ENCODE assay signal across 13 mouse cellular contexts in genomic region chr4:85486316-85486946, GRCm38 (mm10). TPM values are rescaled to one million over a fixed set of nuclear protein-coding genes. Genes with fewer than 3 reads are reported as not detected.
DNase-seq lines count a peak whose midpoint lies in the region; ATAC-seq and TF ChIP-seq lines count a peak whose summit lies in the region.
"Had no signal": no experiment of that assay in that cellular context is flagged by ENCODE, and none has a peak within 500 bp of the region (broad histone marks: within the 10 kb centered on the region; RNA-seq: fewer than 3 reads in every experiment).

No protein-coding gene starts in this region.

- peak; percentile 79 for ATAC-seq in neural tube, embryonic 13.5 days (ENCODE audit: low read depth)
- peak; percentile 59 for ATAC-seq in hindbrain, postnatal 0 days
- ATAC-seq in CD4-positive, CD25-positive, alpha-beta regulatory T cell, adult 4 months, result no peak

- 47% methylated on average over 10 of the region's 10 CpGs for WGBS in neural tube, embryonic 13.5 days
- WGBS in hindbrain, postnatal 0 days, result 20% methylated on average over 10 of the region's 10 CpGs

- H3K9ac ChIP-seq in neural tube, embryonic 13.5 days, result no peak overlapping the region
- no peak overlapping the region for H3K9ac ChIP-seq in hindbrain, postnatal 0 days (replicated peaks; ENCODE audit: low read length)

- H3K4me2 ChIP-seq in neural tube, embryonic 13.5 days, result no peak overlapping the region
- H3K4me2 ChIP-seq in hindbrain, postnatal 0 days (ENCODE audit: low read depth, low read length), result peak overlapping the region; percentile 30
- H3K4me2 ChIP-seq: liver, embryonic 11.5 days had no signal

- intact Hi-C loops in left cerebral cortex, postnatal 25 days (cut with DNase I), result loop anchor here (5.0 kb wide), 1 partner anchor 326 kb away; no protein-coding TSS in a partner anchor

- no peaks in the 10 kb centered on the region for H3K36me3 ChIP-seq in neural tube, embryonic 13.5 days
- H3K36me3 ChIP-seq in hindbrain, postnatal 0 days (ENCODE audit: insufficient read depth, low read length), result no peaks in the 10 kb centered on the region

- no peak overlapping the region for H3K27ac ChIP-seq in neural tube, embryonic 13.5 days (replicated peaks)
- no peak overlapping the region for H3K27ac ChIP-seq in hindbrain, postnatal 0 days

- DNase-seq in neural tube, embryonic 10.5 days (ENCODE audit: extremely low spot score, low spot score), result no peak
- DNase-seq in hindbrain, postnatal 0 days (ENCODE audit: low spot score), result peak; percentile 58
- DNase-seq in left cerebral cortex, postnatal 25 days (ENCODE audit: low spot score in 2 of 2), result peak; percentile 29 to 72
- DNase-seq in kidney, adult 11 months, result no peak
- DNase-seq in yolk sac, embryonic 10.5 days (ENCODE audit: low spot score), result no peak
- DNase-seq: gastrocnemius, postnatal 36 days; heart, postnatal 14 days; kidney, postnatal 14 days; lung, postnatal 4 days; retina, postnatal 1 day had no signal

- TF ChIP-seq CTCF in hindbrain, postnatal 0 days (IDR thresholded peaks at IDR 0.05; ENCODE audit: low read depth), result no peak

- no peaks in the 10 kb centered on the region for H3K9me3 ChIP-seq in neural tube, embryonic 13.5 days
- H3K9me3 ChIP-seq in hindbrain, postnatal 0 days (ENCODE audit: low read length), result no peaks in the 10 kb centered on the region

- peaks cover 12% of the 10 kb centered on the region for H3K4me1 ChIP-seq in neural tube, embryonic 13.5 days (replicated peaks)
- H3K4me1 ChIP-seq in hindbrain, postnatal 0 days (ENCODE audit: insufficient read depth, low read length), result 0 out of 2 replicates have a peak, but pooled peaks cover 5% of the 10 kb centered on the region

- no peak overlapping the region for H3K4me3 ChIP-seq in neural tube, embryonic 13.5 days
- H3K4me3 ChIP-seq in hindbrain, postnatal 0 days (ENCODE audit: low read length), result no peak overlapping the region

- no peaks in the 10 kb centered on the region; the same call in 1 of the 2 replicates for H3K27me3 ChIP-seq in neural tube, embryonic 13.5 days
- H3K27me3 ChIP-seq in hindbrain, postnatal 0 days (ENCODE audit: insufficient read depth, low read length), result no peaks in the 10 kb centered on the region

RNA-seq across cellular contexts. Expression of gene Adamtsl1, which starts 27.5 kb away (rescaled TPM):
- 16.8 and 16.9 TPM in 2 replicates for polyA plus RNA-seq in neural tube, embryonic 13.5 days (2015; fragmentation: Nextera tagmentation; extraction: Ambion mirVana)
- 12.1 and 13.4 TPM in 2 replicates for total RNA-seq in hindbrain, postnatal 0 days (2014; rRNA removed)
- polyA plus RNA-seq in hindbrain, postnatal 0 days (2015; fragmentation: Nextera tagmentation; extraction: Ambion mirVana), result 7.0 and 8.0 TPM in 2 replicates
- 1 to 10 TPM; 3.8 to 5.0 TPM for total RNA-seq in left cerebral cortex, postnatal 25 days (2021)
- not detected for polyA plus RNA-seq in CD4-positive, CD25-positive, alpha-beta regulatory T cell, adult 4 months (2017; shearing (Covaris generic))

Comparison
In these comparisons a context has a peak if more than half of its experiments do, and no peak if none do; other contexts are left out.
1. DNase-seq: peak in hindbrain, postnatal 0 days (single experiment) and left cerebral cortex, postnatal 25 days (2 of 2); none in neural tube, embryonic 10.5 days (single experiment), kidney, adult 11 months (single experiment) and yolk sac, embryonic 10.5 days (single experiment).